Mouse (Mus musculus): ENCODE measurements at regions not wholly inside any gene's neighbourhood (a gene's known extent, or its start where the extent isn't known, plus 50 kb on each side); places are given as distances from the start of the nearest gene placed in this dataset.

GRCm38 (mm10) chr12:77949474-77950017 lies 244.5 kb upstream of the Gm6657 start:
- Histone ChIP-seq H3K27me3 (ENCODE audit: low read depth, poor library complexity, severe bottlenecking) (no peaks in the 10 kb centered on the region), H3K27ac (peak overlapping the region; percentile 72), H3K9me3 (replicated peaks) (no peaks in the 10 kb centered on the region), H3K4me1 (peaks cover 7% of the 10 kb centered on the region), H3K36me3 (no peaks in the 10 kb centered on the region), H3K4me3 (peak overlapping the region; percentile 36)
- peak; percentile 45 for DNase-seq (ENCODE audit: low spot score)
- WGBS = 35% methylated on average over 16 of the region's 16 CpGs

GRCm38 (mm10) chr12:77952492-77952891 lies 241.6 kb upstream of the Gm6657 start:
- no peaks in the 10 kb centered on the region for H3K27me3 ChIP-seq (ENCODE audit: low read depth, poor library complexity, severe bottlenecking)
- no peak overlapping the region for H3K27ac ChIP-seq
- no peaks in the 10 kb centered on the region for H3K36me3 ChIP-seq
- 63% methylated on average over 2 of the region's 2 CpGs for WGBS
- no peak overlapping the region for H3K4me3 ChIP-seq
- H3K9me3 ChIP-seq (replicated peaks) = no peaks in the 10 kb centered on the region
- DNase-seq (ENCODE audit: low spot score) = no peak
- peaks cover 15% of the 10 kb centered on the region for H3K4me1 ChIP-seq

- Histone ChIP-seq H3K27me3 (ENCODE audit: low read depth, poor library complexity, severe bottlenecking) (no peaks in the 10 kb centered on the region), H3K36me3 (no peaks in the 10 kb centered on the region), H3K4me3 (no peak overlapping the region), H3K27ac (0 out of 2 replicates have a peak overlapping the region, but pooled peaks have one; percentile 17), H3K4me1 (no peaks in the 10 kb centered on the region), H3K9me3 (replicated peaks) (no peaks in the 10 kb centered on the region)
- WGBS = 93% methylated on average over 6 of the region's 6 CpGs
- DNase-seq (ENCODE audit: low spot score) = no peak
Observed at GRCm38 (mm10) chr12:77962631-77963030, 231.4 kb upstream of the Gm6657 start.

GRCm38 (mm10) chr12:77968543-77968942 lies 225.5 kb upstream of the Gm6657 start:
- H3K27ac ChIP-seq = no peak overlapping the region
- 50% methylated on average over 3 of the region's 3 CpGs for WGBS
- H3K9me3 ChIP-seq (replicated peaks) = no peaks in the 10 kb centered on the region
- H3K4me3 ChIP-seq = no peak overlapping the region
- H3K4me1 ChIP-seq = no peaks in the 10 kb centered on the region
- H3K27me3 ChIP-seq (ENCODE audit: low read depth, poor library complexity, severe bottlenecking) = no peaks in the 10 kb centered on the region
- H3K36me3 ChIP-seq = no peaks in the 10 kb centered on the region
- DNase-seq (ENCODE audit: low spot score) = no peak

- H3K36me3 ChIP-seq = no peaks in the 10 kb centered on the region
- H3K9me3 ChIP-seq (replicated peaks) = no peaks in the 10 kb centered on the region
- H3K4me1 ChIP-seq = no peaks in the 10 kb centered on the region
- no peaks in the 10 kb centered on the region for H3K27me3 ChIP-seq (ENCODE audit: low read depth, poor library complexity, severe bottlenecking)
- no peak for DNase-seq (ENCODE audit: low spot score)
- H3K27ac ChIP-seq = no peak overlapping the region
- WGBS = 79% methylated on average over 1 of the region's 1 CpGs
- no peak overlapping the region for H3K4me3 ChIP-seq
Observed at GRCm38 (mm10) chr12:77970026-77970425, 224.0 kb upstream of the Gm6657 start.

- 67% methylated on average over 4 of the region's 4 CpGs for WGBS
- no peaks in the 10 kb centered on the region for H3K9me3 ChIP-seq (replicated peaks)
- no peak for DNase-seq (ENCODE audit: low spot score)
- H3K27me3 ChIP-seq (ENCODE audit: low read depth, poor library complexity, severe bottlenecking) = no peaks in the 10 kb centered on the region
- no peak overlapping the region for H3K27ac ChIP-seq
- H3K4me1 ChIP-seq = no peaks in the 10 kb centered on the region
- no peak overlapping the region for H3K4me3 ChIP-seq
- no peaks in the 10 kb centered on the region for H3K36me3 ChIP-seq
Observed at GRCm38 (mm10) chr12:77972165-77972564, 221.9 kb upstream of the Gm6657 start.

GRCm38 (mm10) chr12:77976952-77977351 lies 217.1 kb upstream of the Gm6657 start:
- WGBS = 80% methylated on average over 2 of the region's 2 CpGs
- no peak overlapping the region for H3K27ac ChIP-seq
- no peak for DNase-seq (ENCODE audit: low spot score)

GRCm38 (mm10) chr12:77986738-77987137 lies 207.3 kb upstream of the Gm6657 start:
- no peaks in the 10 kb centered on the region for H3K27me3 ChIP-seq (ENCODE audit: low read depth, poor library complexity, severe bottlenecking)
- H3K36me3 ChIP-seq = no peaks in the 10 kb centered on the region
- H3K9me3 ChIP-seq (replicated peaks) = no peaks in the 10 kb centered on the region
- H3K4me3 ChIP-seq = no peak overlapping the region
- H3K27ac ChIP-seq = no peak overlapping the region
- 84% methylated on average over 8 of the region's 8 CpGs for WGBS
- DNase-seq (ENCODE audit: low spot score) = no peak
- peaks cover 20% of the 10 kb centered on the region for H3K4me1 ChIP-seq

More at GRCm38 (mm10) chr12:77976952-77977351, 217.1 kb upstream of the Gm6657 start:
- Histone ChIP-seq H3K4me1 (no peaks in the 10 kb centered on the region), H3K36me3 (no peaks in the 10 kb centered on the region), H3K27me3 (ENCODE audit: low read depth, poor library complexity, severe bottlenecking) (no peaks in the 10 kb centered on the region), H3K9me3 (replicated peaks) (no peaks in the 10 kb centered on the region), H3K4me3 (no peak overlapping the region)

GRCm38 (mm10) chr12:77989766-77990165 lies 204.3 kb upstream of the Gm6657 start:
- 46% methylated on average over 3 of the region's 3 CpGs for WGBS
- no peaks in the 10 kb centered on the region for H3K9me3 ChIP-seq (replicated peaks)
- DNase-seq (ENCODE audit: low spot score) = no peak
- H3K36me3 ChIP-seq = no peaks in the 10 kb centered on the region
- peak overlapping the region; percentile 50 for H3K27ac ChIP-seq
- H3K4me3 ChIP-seq = no peak overlapping the region
- H3K4me1 ChIP-seq = peaks cover 31% of the 10 kb centered on the region
- H3K27me3 ChIP-seq (ENCODE audit: low read depth, poor library complexity, severe bottlenecking) = no peaks in the 10 kb centered on the region

GRCm38 (mm10) chr12:77991627-77992026 lies 202.4 kb upstream of the Gm6657 start:
- no peak overlapping the region for H3K27ac ChIP-seq
- WGBS = 62% methylated on average over 6 of the region's 6 CpGs

GRCm38 (mm10) chr12:77994176-77994575 lies 199.9 kb upstream of the Gm6657 start:
- H3K27ac ChIP-seq = no peak overlapping the region
- no peak for DNase-seq (ENCODE audit: low spot score)
- H3K27me3 ChIP-seq (ENCODE audit: low read depth, poor library complexity, severe bottlenecking) = no peaks in the 10 kb centered on the region
- H3K36me3 ChIP-seq = no peaks in the 10 kb centered on the region
- no peaks in the 10 kb centered on the region for H3K9me3 ChIP-seq (replicated peaks)
- 80% methylated on average over 5 of the region's 5 CpGs for WGBS
- peaks cover 28% of the 10 kb centered on the region for H3K4me1 ChIP-seq
- no peak overlapping the region for H3K4me3 ChIP-seq

More at GRCm38 (mm10) chr12:77991627-77992026, 202.4 kb upstream of the Gm6657 start:
- H3K27me3 ChIP-seq (ENCODE audit: low read depth, poor library complexity, severe bottlenecking) = no peaks in the 10 kb centered on the region
- H3K4me1 ChIP-seq = peaks cover 28% of the 10 kb centered on the region
- no peak for DNase-seq (ENCODE audit: low spot score)
- H3K9me3 ChIP-seq (replicated peaks) = no peaks in the 10 kb centered on the region
- H3K36me3 ChIP-seq = no peaks in the 10 kb centered on the region
- H3K4me3 ChIP-seq = no peak overlapping the region

- 92% methylated on average over 1 of the region's 1 CpGs for whole genome bisulfite sequencing
- H3K27me3 ChIP-seq (ENCODE audit: low read depth, poor library complexity, severe bottlenecking) = no peaks in the 10 kb centered on the region
- peaks cover 5% of the 10 kb centered on the region for H3K4me1 ChIP-seq
- H3K27ac ChIP-seq = no peak overlapping the region
- H3K36me3 ChIP-seq = no peaks in the 10 kb centered on the region
- DNase-seq (ENCODE audit: low spot score) = no peak
- no peak overlapping the region for H3K4me3 ChIP-seq
- H3K9me3 ChIP-seq (replicated peaks) = no peaks in the 10 kb centered on the region
Observed at GRCm38 (mm10) chr12:77997916-77998315, 196.1 kb upstream of the Gm6657 start.

GRCm38 (mm10) chr12:78000401-78000800 lies 193.6 kb upstream of the Gm6657 start:
- WGBS = 82% methylated on average over 3 of the region's 3 CpGs
- Histone ChIP-seq H3K9me3 (replicated peaks) (no peaks in the 10 kb centered on the region), H3K4me3 (no peak overlapping the region), H3K27me3 (ENCODE audit: low read depth, poor library complexity, severe bottlenecking) (no peaks in the 10 kb centered on the region), H3K27ac (no peak overlapping the region), H3K4me1 (no peaks in the 10 kb centered on the region), H3K36me3 (no peaks in the 10 kb centered on the region)
- no peak for DNase-seq (ENCODE audit: low spot score)

GRCm38 (mm10) chr12:78001846-78002245 lies 192.2 kb upstream of the Gm6657 start:
- Histone ChIP-seq H3K27ac (no peak overlapping the region), H3K4me1 (no peaks in the 10 kb centered on the region), H3K36me3 (no peaks in the 10 kb centered on the region), H3K4me3 (no peak overlapping the region), H3K9me3 (replicated peaks) (no peaks in the 10 kb centered on the region), H3K27me3 (ENCODE audit: low read depth, poor library complexity, severe bottlenecking) (no peaks in the 10 kb centered on the region)
- 88% methylated on average over 9 of the region's 9 CpGs for WGBS
- DNase-seq (ENCODE audit: low spot score) = no peak

Data from limb, embryonic 10.5 days (tissue).